Mouse (Mus musculus): ENCODE measurements around the gene Dchs1. TPM values are rescaled to one million over a fixed set of nuclear protein-coding genes. Genes with fewer than 3 reads are reported as not detected.

Gene Dchs1
- 3.2 and 5.5 TPM in 2 replicates for polyA plus RNA-seq (2012; rRNA removed)

DNA sequence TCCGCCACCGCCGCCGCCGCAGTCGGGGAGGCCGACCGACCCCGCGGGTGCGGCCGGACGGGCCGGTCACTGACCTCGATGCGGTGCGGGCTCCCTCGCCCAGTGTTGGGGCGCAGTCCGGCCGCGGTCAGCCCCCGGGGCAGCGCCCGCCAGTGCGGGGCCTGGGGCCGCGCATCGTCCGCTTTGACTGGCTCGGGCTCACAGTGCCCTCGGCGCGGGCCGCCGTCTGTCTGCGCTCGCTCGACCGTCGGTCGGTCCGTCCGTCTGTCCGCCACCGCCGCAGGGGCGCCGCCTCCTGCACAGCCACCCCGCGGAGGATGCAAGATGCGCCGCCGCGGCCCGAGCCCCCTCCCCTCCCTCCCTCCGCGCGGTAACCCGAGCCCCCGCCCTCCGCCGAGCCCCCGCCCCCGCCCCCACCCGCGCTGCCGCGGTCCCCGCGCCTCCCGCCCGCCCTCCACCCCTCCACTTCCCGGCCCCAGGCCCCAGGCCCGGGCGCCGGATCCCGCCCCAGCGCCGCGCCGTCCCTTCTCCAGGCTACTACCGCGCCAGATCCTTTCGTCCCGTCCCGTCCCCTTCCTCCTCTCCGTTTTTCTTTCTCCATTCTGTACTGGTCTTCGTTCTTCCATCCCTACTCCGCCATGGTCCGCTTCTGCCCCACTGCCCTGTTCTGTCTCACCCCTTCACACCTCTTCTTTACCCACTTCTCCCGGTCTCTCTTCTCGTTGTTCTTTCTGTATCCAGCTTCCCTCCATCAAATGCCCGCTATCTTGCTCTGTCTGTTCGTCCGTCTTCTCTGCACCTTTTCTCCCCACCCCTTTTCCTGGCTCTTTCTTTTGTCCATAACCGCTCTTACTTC, at the start of gene Dchs1:
TSS of gene Dchs1 (minus strand) at position 370 of the 856 bp plus-strand sequence.
- Histone ChIP-seq H3K36me3 (ENCODE audit: control insufficient read depth, insufficient read depth, low read length) (no peaks in the 10 kb centered on the region), H3K27me3 (ENCODE audit: control insufficient read depth, insufficient read depth, low read length) (peaks cover 4% of the 10 kb centered on the region; the same call in 1 of the 2 replicates), H3K4me1 (ENCODE audit: control insufficient read depth, insufficient read depth, low read length) (peaks cover 10% of the 10 kb centered on the region), H3K4me3 (ENCODE audit: control insufficient read depth, low read depth, low read length) (peak within 1 kb of the TSS; percentile 83), H3K27ac (ENCODE audit: control insufficient read depth, insufficient read depth, low read depth, low read length) (no peak within 1 kb of the TSS)
- TF ChIP-seq CTCF (IDR thresholded peaks at IDR 0.05; ENCODE audit: control insufficient read depth, insufficient read depth, insufficient replicate concordance, low read depth, low read length), result no peak
- no peak for TF ChIP-seq POLR2A (IDR thresholded peaks at IDR 0.05; ENCODE audit: control insufficient read depth, low read depth, low read length)

DNA sequence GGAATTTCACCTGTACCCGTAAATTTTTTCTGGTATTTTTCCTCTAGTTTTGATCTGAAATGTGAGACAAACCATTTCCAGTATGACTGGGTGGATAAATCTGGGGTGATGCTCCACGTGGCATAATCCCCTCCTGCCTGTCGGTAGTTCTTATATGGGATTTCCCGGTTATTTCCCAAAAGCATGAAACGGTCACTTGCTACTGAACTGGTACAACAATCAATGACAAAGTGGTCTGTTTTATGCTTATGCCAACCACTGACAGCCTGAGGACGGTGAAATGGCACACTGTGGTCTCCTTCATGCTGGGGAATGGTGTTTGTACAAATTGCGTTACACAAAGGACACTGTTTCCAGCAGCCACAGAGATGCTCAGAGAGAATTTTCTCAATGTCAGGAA, 36.8 kb upstream of the Dchs1 start:
- Histone ChIP-seq H3K4me3 (ENCODE audit: control insufficient read depth, low read depth, low read length) (no peak overlapping the region), H3K36me3 (ENCODE audit: control insufficient read depth, insufficient read depth, low read length) (no peaks in the 10 kb centered on the region), H3K27me3 (ENCODE audit: control insufficient read depth, insufficient read depth, low read length) (no peaks in the 10 kb centered on the region), H3K4me1 (ENCODE audit: control insufficient read depth, insufficient read depth, low read length) (no peaks in the 10 kb centered on the region), H3K27ac (ENCODE audit: control insufficient read depth, insufficient read depth, low read depth, low read length) (no peak overlapping the region)
- TF ChIP-seq CTCF (IDR thresholded peaks at IDR 0.05; ENCODE audit: control insufficient read depth, insufficient read depth, insufficient replicate concordance, low read depth, low read length), result no peak

GRCm38 (mm10) chr7:105818483-105818882, 31.0 kb upstream of the Dchs1 start:
- no peak overlapping the region for H3K27ac ChIP-seq (ENCODE audit: control insufficient read depth, insufficient read depth, low read depth, low read length)

GRCm38 (mm10) chr7:105816736-105817135, 29.3 kb upstream of the Dchs1 start:
- no peak overlapping the region for H3K4me3 ChIP-seq (ENCODE audit: control insufficient read depth, low read depth, low read length)
- TF ChIP-seq CTCF (IDR thresholded peaks at IDR 0.05; ENCODE audit: control insufficient read depth, insufficient read depth, insufficient replicate concordance, low read depth, low read length) (no peak), POLR2A (IDR thresholded peaks at IDR 0.05; ENCODE audit: control insufficient read depth, low read depth, low read length) (no peak)
- H3K27me3 ChIP-seq (ENCODE audit: control insufficient read depth, insufficient read depth, low read length), result no peaks in the 10 kb centered on the region
- H3K4me1 ChIP-seq (ENCODE audit: control insufficient read depth, insufficient read depth, low read length), result peaks cover 2% of the 10 kb centered on the region
- no peak overlapping the region for H3K27ac ChIP-seq (ENCODE audit: control insufficient read depth, insufficient read depth, low read depth, low read length)
- H3K36me3 ChIP-seq (ENCODE audit: control insufficient read depth, insufficient read depth, low read length), result no peaks in the 10 kb centered on the region

More at GRCm38 (mm10) chr7:105818483-105818882, 31.0 kb upstream of the Dchs1 start:
- Histone ChIP-seq H3K36me3 (ENCODE audit: control insufficient read depth, insufficient read depth, low read length) (no peaks in the 10 kb centered on the region), H3K4me3 (ENCODE audit: control insufficient read depth, low read depth, low read length) (no peak overlapping the region), H3K4me1 (ENCODE audit: control insufficient read depth, insufficient read depth, low read length) (no peaks in the 10 kb centered on the region), H3K27me3 (ENCODE audit: control insufficient read depth, insufficient read depth, low read length) (no peaks in the 10 kb centered on the region)
- TF ChIP-seq CTCF (IDR thresholded peaks at IDR 0.05; ENCODE audit: control insufficient read depth, insufficient read depth, insufficient replicate concordance, low read depth, low read length) (no peak), POLR2A (IDR thresholded peaks at IDR 0.05; ENCODE audit: control insufficient read depth, low read depth, low read length) (no peak)

DNA sequence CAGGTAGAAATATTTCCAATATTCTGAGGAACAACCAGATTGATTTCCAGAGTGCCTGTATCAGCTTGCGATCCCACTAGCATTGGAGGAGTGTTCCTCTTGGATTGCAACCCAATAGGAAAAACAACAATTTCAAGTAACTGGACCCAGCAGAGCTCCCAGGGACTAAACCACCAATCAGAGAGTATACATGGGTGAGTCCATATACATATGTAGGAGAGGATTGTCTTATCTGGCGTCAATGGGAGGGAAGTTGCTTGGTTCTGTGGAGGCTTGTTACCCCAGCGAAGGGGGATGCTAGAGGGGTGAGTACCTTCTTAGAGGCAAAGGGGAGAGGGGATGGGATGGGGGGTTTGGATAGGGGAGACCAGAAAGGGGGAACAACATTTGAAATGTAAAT, 25.9 kb upstream of the Dchs1 start:
- Histone ChIP-seq H3K27ac (ENCODE audit: control insufficient read depth, insufficient read depth, low read depth, low read length) (no peak overlapping the region), H3K4me1 (ENCODE audit: control insufficient read depth, insufficient read depth, low read length) (peaks cover 2% of the 10 kb centered on the region), H3K27me3 (ENCODE audit: control insufficient read depth, insufficient read depth, low read length) (no peaks in the 10 kb centered on the region), H3K36me3 (ENCODE audit: control insufficient read depth, insufficient read depth, low read length) (no peaks in the 10 kb centered on the region), H3K4me3 (ENCODE audit: control insufficient read depth, low read depth, low read length) (no peak overlapping the region)
- TF ChIP-seq POLR2A (IDR thresholded peaks at IDR 0.05; ENCODE audit: control insufficient read depth, low read depth, low read length), result no peak
- TF ChIP-seq CTCF (IDR thresholded peaks at IDR 0.05; ENCODE audit: control insufficient read depth, insufficient read depth, insufficient replicate concordance, low read depth, low read length), result no peak

DNA sequence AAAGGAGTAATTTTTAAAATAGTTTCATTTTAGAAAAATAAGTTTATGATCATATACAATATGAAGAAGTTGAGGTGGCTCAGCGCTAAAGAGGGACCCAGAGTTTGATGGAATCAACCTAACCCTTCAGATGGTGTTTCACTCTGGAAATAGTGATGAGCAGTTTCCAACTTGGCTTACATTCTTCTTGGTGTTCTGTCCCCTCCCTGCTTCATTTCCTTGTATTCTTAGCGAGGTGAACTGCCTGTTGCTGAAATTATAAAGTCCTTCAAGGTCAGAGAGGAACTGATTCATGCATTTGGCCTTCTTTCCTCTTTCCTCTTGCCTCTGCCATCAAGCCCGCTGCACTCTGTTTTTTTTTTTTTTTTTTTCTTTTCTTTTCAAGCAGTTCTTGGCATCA, 25.1 kb upstream of the Dchs1 start:
- Histone ChIP-seq H3K27ac (ENCODE audit: control insufficient read depth, insufficient read depth, low read depth, low read length) (no peak overlapping the region), H3K4me1 (ENCODE audit: control insufficient read depth, insufficient read depth, low read length) (peaks cover 2% of the 10 kb centered on the region), H3K36me3 (ENCODE audit: control insufficient read depth, insufficient read depth, low read length) (no peaks in the 10 kb centered on the region), H3K4me3 (ENCODE audit: control insufficient read depth, low read depth, low read length) (no peak overlapping the region), H3K27me3 (ENCODE audit: control insufficient read depth, insufficient read depth, low read length) (no peaks in the 10 kb centered on the region)
- TF ChIP-seq CTCF (IDR thresholded peaks at IDR 0.05; ENCODE audit: control insufficient read depth, insufficient read depth, insufficient replicate concordance, low read depth, low read length) (no peak), POLR2A (IDR thresholded peaks at IDR 0.05; ENCODE audit: control insufficient read depth, low read depth, low read length) (no peak)

- Histone ChIP-seq H3K36me3 (ENCODE audit: control insufficient read depth, insufficient read depth, low read length) (no peaks in the 10 kb centered on the region), H3K4me1 (ENCODE audit: control insufficient read depth, insufficient read depth, low read length) (peaks cover 2% of the 10 kb centered on the region), H3K27ac (ENCODE audit: control insufficient read depth, insufficient read depth, low read depth, low read length) (no peak overlapping the region), H3K27me3 (ENCODE audit: control insufficient read depth, insufficient read depth, low read length) (no peaks in the 10 kb centered on the region), H3K4me3 (ENCODE audit: control insufficient read depth, low read depth, low read length) (no peak overlapping the region)
- TF ChIP-seq POLR2A (IDR thresholded peaks at IDR 0.05; ENCODE audit: control insufficient read depth, low read depth, low read length), result no peak
- TF ChIP-seq CTCF (IDR thresholded peaks at IDR 0.05; ENCODE audit: control insufficient read depth, insufficient read depth, insufficient replicate concordance, low read depth, low read length), result no peak
These were observed 24.1 kb upstream of the Dchs1 start for GRCm38 (mm10) chr7:105811516-105811915.
